8 mouse cellular contexts compared by ENCODE assay signal in the genomic region with DNA sequence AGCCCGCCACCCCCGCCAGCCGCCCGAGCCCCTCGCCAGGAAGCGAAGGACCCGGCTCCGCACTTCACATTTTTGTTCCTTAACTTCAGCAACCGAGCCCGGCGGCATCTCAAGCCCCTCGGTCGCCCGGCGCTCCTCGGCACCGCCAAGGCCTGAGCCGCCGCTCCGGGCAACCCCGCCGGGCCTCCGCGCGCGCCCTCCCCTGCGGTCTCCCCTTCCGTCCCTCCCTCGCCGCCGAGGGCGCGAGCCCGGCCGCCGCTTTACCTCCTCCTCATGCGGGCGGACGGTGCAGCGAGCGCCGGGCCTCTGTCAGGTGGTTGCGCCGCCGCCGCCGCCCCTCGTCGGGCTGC. TPM values are rescaled to one million over a fixed set of nuclear protein-coding genes. Genes with fewer than 3 reads are reported as not detected.
A peak's percentile ranks its signal among the peaks of the same experiment; 100 is the strongest.
DNase-seq lines count a peak whose midpoint lies in the region; ATAC-seq and TF ChIP-seq lines count a peak whose summit lies in the region.

No protein-coding gene starts in this region.

- H3K36me3 ChIP-seq in lung, embryonic 14.5 days (ENCODE audit: insufficient read depth), result peaks cover 32% of the 10 kb centered on the region
- 0 out of 2 replicates have a peak, but pooled peaks cover 2% of the 10 kb centered on the region for H3K36me3 ChIP-seq in limb, embryonic 11.5 days (ENCODE audit: control insufficient read depth, insufficient read depth, low read length)

- peak overlapping the region; percentile 99 for H3K4me3 ChIP-seq in lung, embryonic 14.5 days (ENCODE audit: low read depth, low read length)
- peak overlapping the region; percentile 98 for H3K4me3 ChIP-seq in limb, embryonic 11.5 days (ENCODE audit: low read depth, low read length)

- peak overlapping the region; percentile 99 for H3K9ac ChIP-seq in lung, embryonic 14.5 days
- H3K9ac ChIP-seq in limb, embryonic 11.5 days (ENCODE audit: low read length), result peak overlapping the region; percentile 99

- no peaks in the 10 kb centered on the region for H3K27me3 ChIP-seq in lung, embryonic 14.5 days (ENCODE audit: insufficient read depth, low read length)
- no peaks in the 10 kb centered on the region for H3K27me3 ChIP-seq in limb, embryonic 11.5 days (ENCODE audit: control insufficient read depth, insufficient read depth, low read length)

- 0% methylated on average over 48 of the region's 49 CpGs for WGBS in lung, embryonic 14.5 days
- whole genome bisulfite sequencing in limb, embryonic 11.5 days, result 0% methylated on average over 32 of the region's 49 CpGs

- TF ChIP-seq CTCF in lung, embryonic 14.5 days (IDR thresholded peaks at IDR 0.05; ENCODE audit: low read depth), result no peak

- H3K4me2 ChIP-seq in lung, embryonic 14.5 days, result peak overlapping the region; percentile 79
- H3K4me2 ChIP-seq in limb, embryonic 11.5 days (ENCODE audit: low read depth, severe bottlenecking), result peak overlapping the region; percentile 43

- peak overlapping the region; percentile 98 for H3K27ac ChIP-seq in lung, embryonic 14.5 days (ENCODE audit: low read depth)
- H3K27ac ChIP-seq in limb, embryonic 11.5 days (replicated peaks; ENCODE audit: low read depth, low read length), result peak overlapping the region; percentile 97

- DNase-seq in lung, embryonic 14.5 days, result no peak
- no peak for DNase-seq in lung, postnatal 14 days
- peak; percentile 24 for DNase-seq in c-Kit-positive CD71-positive TER-119-negative erythroid progenitor cells, embryonic 14.5 days (ENCODE audit: low read depth)
- DNase-seq in frontal cortex, postnatal 14 days (ENCODE audit: low spot score in 2 of 2), result peak; percentile 19 to 40
- peak; percentile 69 for DNase-seq in limb, embryonic 11.5 days (ENCODE audit: low spot score)
- DNase-seq in neural tube, embryonic 10.5 days (ENCODE audit: extremely low spot score, low spot score), result peak; percentile 74
- DNase-seq in urinary bladder, postnatal 36 days (ENCODE audit: low spot score in 2 of 2), result peak; percentile 27 to 47
- no peak for DNase-seq in cerebellum, adult 11-12 months

- peaks cover 4% of the 10 kb centered on the region; the same call in 1 of the 2 replicates for H3K4me1 ChIP-seq in lung, embryonic 14.5 days (ENCODE audit: insufficient read depth)
- peaks cover 5% of the 10 kb centered on the region for H3K4me1 ChIP-seq in limb, embryonic 11.5 days (ENCODE audit: control insufficient read depth, insufficient read depth, low read length)

- H3K9me3 ChIP-seq in lung, embryonic 14.5 days (ENCODE audit: low read depth, low read length), result no peaks in the 10 kb centered on the region
- H3K9me3 ChIP-seq in limb, embryonic 11.5 days (ENCODE audit: control insufficient read depth, low read length), result no peaks in the 10 kb centered on the region

- ATAC-seq in lung, embryonic 14.5 days (ENCODE audit: insufficient read depth), result peak; percentile 70
- peak; percentile 56; the same call in 1 of the 2 replicates for ATAC-seq in limb, embryonic 11.5 days (ENCODE audit: insufficient number of reproducible peaks, low FRiP score, low TSS enrichment, low read depth)

RNA-seq across cellular contexts. Expression of a gene that starts 0.6 kb away (rescaled TPM):
- polyA plus RNA-seq in lung, embryonic 14.5 days (2014; fragmentation: Nextera tagmentation; extraction: Ambion mirVana), result 107 and 113 TPM in 2 replicates
- polyA plus RNA-seq in limb, embryonic 11.5 days (2014; fragmentation: Nextera tagmentation; extraction: Ambion mirVana), result 124 and 140 TPM in 2 replicates

Comparison
In these comparisons a context has a peak if more than half of its experiments do, and no peak if none do; other contexts are left out.
1. DNase-seq: peak in c-Kit-positive CD71-positive TER-119-negative erythroid progenitor cells, embryonic 14.5 days (single experiment), frontal cortex, postnatal 14 days (2 of 2), limb, embryonic 11.5 days (single experiment), neural tube, embryonic 10.5 days (single experiment) and urinary bladder, postnatal 36 days (2 of 2); none in lung, embryonic 14.5 days (single experiment), lung, postnatal 14 days (single experiment) and cerebellum, adult 11-12 months (single experiment).